Mouse (Mus musculus) E14TG2a.4 (cell line): ENCODE data around the gene Ebna1bp2.

ENCODE experiments used
- H3K27me3 ChIP-seq: 2 replicates; pipeline ENCODE4 v1.6.1; 2014; ENCODE audit warnings: low read length, control low read depth; ENCODE audit not compliant: insufficient read depth
- H3K36me3 ChIP-seq: 2 replicates; pipeline ENCODE4 v1.6.1; 2014; ENCODE audit warnings: low read length, control low read depth; ENCODE audit not compliant: insufficient read depth
- H3K4me1 ChIP-seq: replicated peaks from 2 replicates; pipeline ENCODE4 v1.6.1; 2014; ENCODE audit warnings: low read depth, low read length, control low read depth
- H3K4me3 ChIP-seq: replicated peaks from 2 replicates; pipeline ENCODE4 v1.5.1; 2014; ENCODE audit warnings: mild to moderate bottlenecking, low read length
- H3K9me3 ChIP-seq: 2 replicates; pipeline ENCODE4 v1.6.1; 2014; ENCODE audit warnings: low read length, control low read depth
- CTCF ChIP-seq: conservative IDR thresholded peaks from 2 replicates; pipeline ENCODE4 v1.5.1; 2014; ENCODE audit warnings: low read length
- NANOG ChIP-seq: IDR thresholded peaks from 2 replicates; pipeline ENCODE4 v1.6.1; 2014; ENCODE audit warnings: borderline replicate concordance, low read length, mixed read lengths
- POU5F1 ChIP-seq: IDR thresholded peaks from 2 replicates; pipeline ENCODE4 v1.6.1; 2014; ENCODE audit warnings: low read length, borderline replicate concordance

Ebna1bp2 gene

GRCm38 (mm10) chr4:118620279-118620966 is at the start of gene Ebna1bp2, which contains the start of gene Cfap57:
Gene Ebna1bp2 (plus strand): TSS chr4:118620799.
Gene Cfap57 (minus strand): TSS chr4:118620777.
- Histone ChIP-seq H3K9me3 (no peaks in the 10 kb centered on the region), H3K36me3 (peaks cover 37% of the 10 kb centered on the region), H3K27me3 (0 out of 2 replicates have a peak, but pooled peaks cover 5% of the 10 kb centered on the region), H3K4me1 (peaks cover 42% of the 10 kb centered on the region), H3K4me3 (peak within 1 kb of the TSS; percentile 93)
- TF ChIP-seq NANOG (no peak), CTCF (no peak), POU5F1 (no peak)

GRCm38 (mm10) chr4:118571441-118571840 is 49.2 kb upstream of the Ebna1bp2 start:
- Histone ChIP-seq H3K4me3 (no peak overlapping the region), H3K36me3 (no peaks in the 10 kb centered on the region), H3K9me3 (no peaks in the 10 kb centered on the region), H3K4me1 (peaks cover 16% of the 10 kb centered on the region), H3K27me3 (peaks cover 63% of the 10 kb centered on the region)
- TF ChIP-seq POU5F1 (no peak), NANOG (no peak), CTCF (no peak)

DNA sequence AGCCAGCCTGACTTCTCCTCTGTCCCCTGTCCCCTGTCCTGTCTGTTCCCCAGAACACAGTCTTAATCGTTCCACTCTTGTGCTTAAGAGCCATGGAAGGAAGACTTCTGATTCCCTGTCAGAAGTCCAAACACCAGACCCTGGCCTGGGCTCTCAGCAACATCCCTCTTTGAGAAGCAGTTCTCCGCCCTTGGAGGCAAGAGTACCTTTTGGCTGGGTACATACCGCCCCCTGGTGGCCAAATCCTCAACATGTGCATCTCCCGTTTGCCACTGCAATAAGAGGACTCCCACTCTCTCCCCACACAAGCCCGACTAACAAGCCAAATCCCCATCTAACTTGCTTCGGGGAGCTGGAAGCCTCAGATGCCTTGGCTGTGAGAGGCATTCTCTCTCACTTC is 44.5 kb upstream of the Ebna1bp2 start:
- H3K27me3 ChIP-seq = peaks cover 66% of the 10 kb centered on the region
- TF ChIP-seq NANOG (no peak), CTCF (peak; percentile 82), POU5F1 (no peak)
- no peak overlapping the region for H3K4me3 ChIP-seq
- H3K4me1 ChIP-seq = peaks cover 12% of the 10 kb centered on the region
- H3K36me3 ChIP-seq = no peaks in the 10 kb centered on the region
- peaks cover 7% of the 10 kb centered on the region; the same call in 1 of the 2 replicates for H3K9me3 ChIP-seq

DNA sequence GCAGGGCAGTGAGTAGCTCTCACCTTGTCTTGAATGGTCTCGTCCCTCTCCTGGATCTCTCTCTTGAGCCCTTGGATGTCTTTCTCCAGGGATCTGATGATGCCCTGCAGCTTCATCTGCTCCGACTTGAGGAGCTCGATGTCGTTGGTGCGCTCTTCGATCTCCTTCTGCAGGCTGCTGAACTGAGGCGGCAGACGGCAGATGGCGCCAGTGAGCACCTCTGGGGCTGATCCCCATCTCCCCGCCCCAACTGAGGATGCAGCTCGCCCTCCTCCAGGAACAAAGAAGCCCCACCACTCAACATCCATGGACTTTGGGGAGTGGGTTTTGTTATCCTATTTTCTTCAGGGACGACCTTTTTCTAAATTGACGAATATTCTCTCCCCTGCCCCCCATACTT is 41.3 kb upstream of the Ebna1bp2 start:
- TF ChIP-seq CTCF = peak; percentile 85
- TF ChIP-seq POU5F1 = no peak
- H3K9me3 ChIP-seq = peaks cover 7% of the 10 kb centered on the region; the same call in 1 of the 2 replicates
- peaks cover 55% of the 10 kb centered on the region for H3K27me3 ChIP-seq
- no peak overlapping the region for H3K4me3 ChIP-seq
- peaks cover 32% of the 10 kb centered on the region for H3K4me1 ChIP-seq
- H3K36me3 ChIP-seq = no peaks in the 10 kb centered on the region

DNA sequence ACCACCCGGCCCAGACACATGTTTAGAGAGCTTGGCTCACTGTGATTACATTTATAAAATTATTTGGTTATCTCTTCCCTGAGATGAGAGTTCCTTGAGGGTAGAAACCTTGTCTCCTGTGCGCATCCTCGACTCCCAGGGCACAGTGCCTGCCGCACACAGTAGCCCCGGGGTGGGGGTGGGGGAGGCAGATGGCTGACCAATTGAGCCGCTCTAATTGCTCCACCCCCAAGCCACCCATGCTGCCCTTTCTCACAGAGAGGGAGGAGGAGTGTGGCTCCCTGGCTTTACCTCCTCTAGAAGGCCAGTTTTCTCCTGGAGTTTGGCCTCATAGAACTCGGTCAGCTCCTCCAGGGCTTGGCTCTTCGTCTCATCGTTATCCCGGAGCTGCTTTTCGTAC is 39.1 kb upstream of the Ebna1bp2 start:
- TF ChIP-seq NANOG (no peak), POU5F1 (no peak), CTCF (no peak)
- Histone ChIP-seq H3K4me1 (peaks cover 44% of the 10 kb centered on the region), H3K27me3 (peaks cover 52% of the 10 kb centered on the region), H3K36me3 (no peaks in the 10 kb centered on the region), H3K9me3 (peaks cover 7% of the 10 kb centered on the region; the same call in 1 of the 2 replicates), H3K4me3 (peak overlapping the region; percentile 3; the same call in 1 of the 2 replicates)

DNA sequence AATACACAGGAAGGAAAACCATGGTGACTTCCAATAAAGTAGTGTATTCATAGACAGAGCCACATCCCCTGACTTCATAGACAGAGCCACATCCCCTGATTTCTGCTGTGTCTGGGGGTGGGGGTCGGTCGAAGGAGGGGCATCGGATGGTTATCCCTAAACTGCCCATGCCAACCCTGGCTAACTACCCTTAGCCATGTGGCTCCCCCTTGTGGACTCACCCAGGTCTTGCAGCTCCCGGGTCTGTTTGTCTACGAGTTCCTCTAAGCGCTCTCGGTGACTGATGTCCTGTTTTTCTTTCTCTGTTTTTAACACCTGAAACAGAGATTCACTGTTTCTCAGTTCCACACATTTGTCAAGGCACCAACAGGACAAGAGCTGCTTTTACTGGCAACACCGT is 38.0 kb upstream of the Ebna1bp2 start:
- TF ChIP-seq NANOG (no peak), CTCF (peak; percentile 53)
- H3K27me3 ChIP-seq = peaks cover 41% of the 10 kb centered on the region
- peaks cover 54% of the 10 kb centered on the region for H3K4me1 ChIP-seq
- H3K36me3 ChIP-seq = no peaks in the 10 kb centered on the region
- H3K9me3 ChIP-seq = peaks cover 7% of the 10 kb centered on the region; the same call in 1 of the 2 replicates
- H3K4me3 ChIP-seq = no peak overlapping the region

GRCm38 (mm10) chr4:118589053-118589732 is 31.4 kb upstream of the Ebna1bp2 start:
- H3K36me3 ChIP-seq = no peaks in the 10 kb centered on the region
- TF ChIP-seq NANOG (0 out of 2 replicates have a peak, but pooled peaks have one; percentile 9), CTCF (no peak)
- 0 out of 2 replicates have a peak overlapping the region, but pooled peaks have one; percentile 11 for H3K4me3 ChIP-seq
- H3K27me3 ChIP-seq = peaks cover 16% of the 10 kb centered on the region; the same call in 1 of the 2 replicates
- H3K9me3 ChIP-seq = peaks cover 14% of the 10 kb centered on the region
- peaks cover 58% of the 10 kb centered on the region for H3K4me1 ChIP-seq

- TF ChIP-seq NANOG (no peak), CTCF (no peak), POU5F1 (no peak)
- Histone ChIP-seq H3K4me3 (no peak overlapping the region), H3K9me3 (peaks cover 14% of the 10 kb centered on the region), H3K36me3 (no peaks in the 10 kb centered on the region), H3K27me3 (peaks cover 12% of the 10 kb centered on the region; the same call in 1 of the 2 replicates), H3K4me1 (peaks cover 59% of the 10 kb centered on the region)
These were observed 30.9 kb upstream of the Ebna1bp2 start for GRCm38 (mm10) chr4:118589733-118590130.
